Mouse (Mus musculus): ENCODE measurements around the gene Slc48a1.

GRCm38 (mm10) chr15:97815254-97815653 lies 36.9 kb downstream of the Slc48a1 start:
- TF ChIP-seq CTCF (conservative IDR thresholded peaks at IDR 0.05; ENCODE audit: low read length) (no peak), POU5F1 (IDR thresholded peaks at IDR 0.05; ENCODE audit: borderline replicate concordance, low read length) (no peak)
